Mouse (Mus musculus): ENCODE measurements at regions not wholly inside any gene's neighbourhood (a gene's known extent, or its start where the extent isn't known, plus 50 kb on each side); places are given as distances from the start of the nearest gene placed in this dataset.

GRCm38 (mm10) chr10:8980568-8980967, 94.7 kb upstream of the Sash1 start:
- Histone ChIP-seq H3K4me3 (replicated peaks) (no peak overlapping the region), H3K9me3 (replicated peaks) (no peaks in the 10 kb centered on the region), H3K27ac (replicated peaks) (0 out of 2 replicates have a peak overlapping the region, but pooled peaks have one; percentile 22), H3K27me3 (no peaks in the 10 kb centered on the region), H3K36me3 (no peaks in the 10 kb centered on the region), H3K4me1 (no peaks in the 10 kb centered on the region), H3K4me2 (replicated peaks) (no peak overlapping the region), H3K9ac (no peak overlapping the region)
- WGBS, result 49% methylated on average over 1 of the region's 1 CpGs
- no peak for ATAC-seq (ENCODE audit: insufficient number of reproducible peaks, low FRiP score, low TSS enrichment, low read depth)

DNA sequence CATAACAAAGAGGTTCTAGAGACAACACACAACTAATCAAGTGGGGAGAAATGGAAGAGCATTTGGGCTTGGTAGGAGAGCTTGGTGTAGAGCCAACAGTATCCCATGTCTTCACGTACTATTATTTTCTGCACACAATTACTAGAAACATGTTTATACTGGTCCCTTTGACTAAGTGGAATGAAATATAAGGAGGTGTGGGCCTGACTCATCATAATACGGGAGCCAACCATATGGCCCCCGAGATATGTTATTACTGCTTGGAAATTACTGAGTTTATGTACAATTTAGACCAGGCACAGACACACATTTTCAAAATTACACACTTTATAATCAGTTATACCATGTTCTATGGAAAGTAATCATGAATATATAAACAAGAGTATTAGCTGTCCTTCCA, 92.7 kb upstream of the Sash1 start:
- ATAC-seq (ENCODE audit: insufficient number of reproducible peaks, low FRiP score, low TSS enrichment, low read depth), result peak; percentile 58; the same call in 1 of the 2 replicates
- Histone ChIP-seq H3K36me3 (no peaks in the 10 kb centered on the region), H3K4me3 (replicated peaks) (no peak overlapping the region), H3K27ac (replicated peaks) (0 out of 2 replicates have a peak overlapping the region, but pooled peaks have one; percentile 14), H3K4me2 (replicated peaks) (no peak overlapping the region), H3K9ac (no peak overlapping the region), H3K27me3 (no peaks in the 10 kb centered on the region), H3K9me3 (replicated peaks) (no peaks in the 10 kb centered on the region), H3K4me1 (no peaks in the 10 kb centered on the region)
- 35% methylated on average over 3 of the region's 3 CpGs for WGBS

DNA sequence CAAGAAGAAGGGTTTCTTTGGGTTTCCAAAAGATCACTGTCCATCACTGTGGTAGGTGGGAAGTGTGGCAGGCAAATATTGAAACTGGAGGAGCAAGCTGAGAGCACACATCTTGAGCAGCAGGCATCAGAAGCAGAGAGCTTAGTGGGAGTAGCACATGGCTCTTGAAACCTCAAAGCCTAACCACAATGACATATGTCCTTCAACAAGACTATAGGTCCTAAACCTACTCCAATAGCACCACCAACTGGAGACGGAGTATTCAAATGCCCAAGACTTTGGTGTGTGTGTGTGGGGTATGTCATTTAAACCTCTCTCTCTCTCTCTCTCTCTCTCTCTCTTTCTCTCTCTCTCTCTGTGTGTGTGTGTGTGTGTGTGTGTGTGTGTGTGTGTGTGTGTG, 88.1 kb upstream of the Sash1 start:
- WGBS, result 29% methylated on average over 1 of the region's 1 CpGs
- no peak overlapping the region for H3K4me2 ChIP-seq (replicated peaks)
- ATAC-seq (ENCODE audit: insufficient number of reproducible peaks, low FRiP score, low TSS enrichment, low read depth), result no peak
- no peak overlapping the region for H3K9ac ChIP-seq
- H3K27ac ChIP-seq (replicated peaks), result no peak overlapping the region
- H3K36me3 ChIP-seq, result no peaks in the 10 kb centered on the region
- H3K9me3 ChIP-seq (replicated peaks), result no peaks in the 10 kb centered on the region
- no peaks in the 10 kb centered on the region for H3K27me3 ChIP-seq
- H3K4me1 ChIP-seq, result peaks cover 11% of the 10 kb centered on the region
- no peak overlapping the region for H3K4me3 ChIP-seq (replicated peaks)

DNA sequence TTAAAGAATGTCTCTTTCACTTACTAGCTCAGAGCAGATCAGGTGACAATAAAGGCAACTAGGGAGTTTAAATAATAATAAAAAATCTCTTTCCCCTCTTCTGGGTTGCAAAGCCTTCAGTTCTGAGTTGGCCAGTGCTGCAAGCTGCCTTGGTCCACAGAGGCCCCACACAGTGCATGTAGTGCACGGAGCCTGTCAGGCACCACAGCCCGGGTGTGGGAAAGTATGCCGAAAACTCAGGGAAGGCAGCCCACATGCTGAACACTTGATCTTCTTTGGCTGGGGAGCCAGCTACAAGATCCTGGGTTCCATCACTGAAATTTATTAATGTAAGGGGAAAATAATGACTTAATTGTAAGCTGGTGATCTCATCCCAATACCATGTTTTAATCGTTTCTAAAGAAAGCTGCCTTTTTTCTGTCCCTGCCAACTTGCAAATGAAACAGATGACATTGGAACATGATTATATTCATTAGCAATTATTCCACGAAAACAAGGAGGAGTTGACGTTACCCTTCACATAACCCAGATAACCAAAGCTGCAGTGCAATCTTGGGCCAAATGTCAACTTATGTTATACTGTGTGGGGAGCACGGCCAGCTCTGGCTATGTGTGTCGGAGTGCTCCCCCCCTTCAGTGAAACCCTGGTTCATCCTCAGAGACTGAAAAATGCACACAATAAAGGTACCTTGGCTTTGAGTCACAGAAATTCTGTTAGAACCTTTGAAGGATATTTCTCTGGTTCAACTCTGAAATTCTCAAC, 87.1 kb upstream of the Sash1 start:
- H3K4me3 ChIP-seq (replicated peaks), result no peak overlapping the region
- WGBS, result 39% methylated on average over 8 of the region's 8 CpGs
- peaks cover 20% of the 10 kb centered on the region for H3K4me1 ChIP-seq
- no peaks in the 10 kb centered on the region for H3K27me3 ChIP-seq
- H3K4me2 ChIP-seq (replicated peaks), result no peak overlapping the region
- no peaks in the 10 kb centered on the region for H3K9me3 ChIP-seq (replicated peaks)
- no peaks in the 10 kb centered on the region for H3K36me3 ChIP-seq
- ATAC-seq (ENCODE audit: insufficient number of reproducible peaks, low FRiP score, low TSS enrichment, low read depth), result peak; percentile 73
- peak overlapping the region; percentile 55 for H3K27ac ChIP-seq (replicated peaks)
- no peak overlapping the region for H3K9ac ChIP-seq

GRCm38 (mm10) chr10:8970807-8971206, 84.9 kb upstream of the Sash1 start:
- Histone ChIP-seq H3K36me3 (no peaks in the 10 kb centered on the region), H3K4me1 (peaks cover 20% of the 10 kb centered on the region), H3K27ac (replicated peaks) (no peak overlapping the region), H3K9ac (no peak overlapping the region), H3K9me3 (replicated peaks) (no peaks in the 10 kb centered on the region), H3K27me3 (no peaks in the 10 kb centered on the region), H3K4me2 (replicated peaks) (no peak overlapping the region), H3K4me3 (replicated peaks) (no peak overlapping the region)
- ATAC-seq (ENCODE audit: insufficient number of reproducible peaks, low FRiP score, low TSS enrichment, low read depth), result no peak
- WGBS, result 64% methylated on average over 3 of the region's 3 CpGs

DNA sequence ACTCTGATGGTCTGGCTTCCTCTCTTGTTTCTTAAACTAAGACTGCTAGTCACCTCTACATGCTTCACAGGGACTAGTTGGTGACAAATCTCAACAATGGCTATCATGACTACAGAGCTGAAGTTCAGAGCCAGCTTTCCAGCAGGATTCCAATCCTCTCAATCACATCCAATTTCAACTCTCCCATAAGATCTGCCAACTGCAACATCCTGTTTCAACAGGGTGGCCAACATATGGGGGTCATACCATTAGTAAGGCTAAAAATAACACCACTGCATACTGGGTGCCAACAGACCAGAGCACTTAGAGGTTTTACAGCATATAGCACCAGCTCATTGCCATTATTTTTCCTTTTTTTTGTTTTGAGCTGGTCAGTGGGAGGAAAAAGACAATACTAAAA, 83.7 kb upstream of the Sash1 start:
- ATAC-seq (ENCODE audit: insufficient number of reproducible peaks, low FRiP score, low TSS enrichment, low read depth), result no peak
- Histone ChIP-seq H3K27me3 (no peaks in the 10 kb centered on the region), H3K9ac (no peak overlapping the region), H3K4me1 (peaks cover 20% of the 10 kb centered on the region), H3K36me3 (no peaks in the 10 kb centered on the region), H3K4me3 (replicated peaks) (no peak overlapping the region), H3K4me2 (replicated peaks) (no peak overlapping the region), H3K9me3 (replicated peaks) (no peaks in the 10 kb centered on the region), H3K27ac (replicated peaks) (no peak overlapping the region)

DNA sequence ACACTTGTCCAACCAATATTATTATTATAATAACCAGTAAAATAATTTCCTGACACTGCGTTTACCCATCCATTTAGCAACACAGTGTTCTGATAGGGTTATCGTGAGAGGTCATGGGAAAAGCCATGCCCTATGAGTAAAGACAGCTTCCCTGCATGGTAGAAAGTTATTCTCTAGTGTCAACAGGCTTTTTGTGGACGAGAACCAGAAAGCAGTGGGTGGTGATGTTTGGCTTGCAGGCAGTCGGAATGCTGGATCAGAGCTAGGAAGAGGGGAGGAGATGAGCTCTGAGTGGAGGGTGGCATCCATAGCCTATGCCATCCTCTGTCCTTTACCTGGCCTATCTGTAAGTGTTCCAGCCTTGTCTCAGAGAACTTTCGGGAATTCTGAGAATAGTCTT, 83.1 kb upstream of the Sash1 start:
- Histone ChIP-seq H3K36me3 (no peaks in the 10 kb centered on the region), H3K27ac (replicated peaks) (0 out of 2 replicates have a peak overlapping the region, but pooled peaks have one; percentile 12)

DNA sequence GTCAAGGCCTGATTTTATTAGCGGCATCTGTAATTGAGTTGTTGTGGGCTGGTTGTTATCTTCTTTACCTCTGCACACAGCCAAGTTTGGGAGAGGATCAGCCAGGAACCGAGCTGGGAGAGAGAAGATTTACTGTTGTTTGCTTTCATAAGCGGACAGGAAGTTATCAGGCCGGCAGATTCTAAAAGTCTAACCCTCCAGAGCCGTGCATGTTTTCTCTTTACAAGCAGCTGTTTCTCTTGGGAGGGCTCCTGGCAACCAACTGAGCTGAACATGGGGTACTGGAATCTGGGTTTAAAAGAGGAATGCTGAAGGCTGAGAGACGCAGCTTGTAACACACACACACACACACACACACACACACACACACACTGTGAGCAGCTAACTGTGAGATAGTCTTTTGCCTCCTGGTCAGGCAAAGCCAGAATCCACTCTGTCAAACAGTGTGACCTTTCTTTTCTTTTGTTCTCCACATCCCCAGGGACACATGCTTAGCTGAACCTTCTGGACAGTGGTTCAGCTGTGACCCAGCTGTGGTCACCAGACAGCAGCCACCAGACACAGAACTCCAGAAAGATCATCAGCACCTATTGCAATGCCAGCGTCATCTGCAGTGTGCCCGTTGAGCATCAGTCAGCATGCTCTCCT, 82.5 kb upstream of the Sash1 start:
- Histone ChIP-seq H3K4me2 (replicated peaks) (no peak overlapping the region), H3K27ac (replicated peaks) (peak overlapping the region; percentile 28; the same call in 1 of the 2 replicates), H3K9me3 (replicated peaks) (no peaks in the 10 kb centered on the region), H3K4me1 (peaks cover 20% of the 10 kb centered on the region), H3K27me3 (no peaks in the 10 kb centered on the region), H3K36me3 (no peaks in the 10 kb centered on the region), H3K9ac (no peak overlapping the region), H3K4me3 (replicated peaks) (no peak overlapping the region)
- no peak; the same call in 1 of the 2 replicates for ATAC-seq (ENCODE audit: insufficient number of reproducible peaks, low FRiP score, low TSS enrichment, low read depth)
- WGBS, result 29% methylated on average over 8 of the region's 8 CpGs

More for the DNA sequence above, 83.1 kb upstream of the Sash1 start:
- Histone ChIP-seq H3K4me3 (replicated peaks) (no peak overlapping the region), H3K9ac (no peak overlapping the region), H3K4me2 (replicated peaks) (no peak overlapping the region), H3K9me3 (replicated peaks) (no peaks in the 10 kb centered on the region), H3K4me1 (peaks cover 20% of the 10 kb centered on the region), H3K27me3 (no peaks in the 10 kb centered on the region)
- no peak for ATAC-seq (ENCODE audit: insufficient number of reproducible peaks, low FRiP score, low TSS enrichment, low read depth)
- 81% methylated on average over 5 of the region's 5 CpGs for WGBS

GRCm38 (mm10) chr10:8962921-8963320, 77.1 kb upstream of the Sash1 start:
- Histone ChIP-seq H3K9me3 (replicated peaks) (no peaks in the 10 kb centered on the region), H3K4me3 (replicated peaks) (no peak overlapping the region), H3K27ac (replicated peaks) (no peak overlapping the region), H3K9ac (no peak overlapping the region), H3K4me2 (replicated peaks) (no peak overlapping the region), H3K4me1 (peaks cover 11% of the 10 kb centered on the region), H3K36me3 (no peaks in the 10 kb centered on the region), H3K27me3 (no peaks in the 10 kb centered on the region)
- ATAC-seq (ENCODE audit: insufficient number of reproducible peaks, low FRiP score, low TSS enrichment, low read depth), result no peak
- WGBS, result 73% methylated on average over 5 of the region's 5 CpGs

DNA sequence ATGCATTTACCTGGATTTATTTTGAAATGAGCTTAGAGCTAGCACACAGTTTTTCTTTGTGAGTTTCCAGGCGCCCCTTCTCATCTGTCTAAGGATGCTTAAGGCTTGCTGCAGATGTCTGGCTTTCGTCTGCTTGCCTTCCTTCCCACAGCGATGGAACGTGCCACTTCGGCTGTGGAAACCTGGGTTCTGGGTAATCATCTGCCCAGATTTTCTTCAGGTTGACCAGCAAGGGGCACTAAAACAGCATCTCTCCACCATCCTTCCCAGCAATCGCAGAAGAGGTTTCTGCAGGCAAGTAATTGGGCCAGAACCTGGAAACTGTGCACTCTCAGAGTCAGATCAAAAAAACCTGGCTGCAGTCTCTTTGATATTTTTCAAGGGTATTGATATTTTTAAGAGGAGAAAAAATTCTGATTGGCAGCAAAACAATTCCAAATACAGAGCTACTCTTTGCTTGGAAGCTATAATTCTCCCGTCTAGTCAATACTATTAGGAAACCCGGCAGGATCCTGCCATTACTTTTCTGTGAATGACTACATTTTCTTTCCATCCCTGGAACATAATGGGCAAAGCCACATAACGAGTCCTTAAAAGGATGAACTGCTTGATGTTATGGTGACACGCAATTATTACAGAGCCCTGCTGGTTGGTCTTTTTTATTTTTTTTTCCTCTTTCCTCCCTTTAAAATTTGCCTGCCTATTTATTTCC, 75.2 kb upstream of the Sash1 start:
- no peak overlapping the region for H3K27ac ChIP-seq (replicated peaks)
- H3K9ac ChIP-seq, result no peak overlapping the region
- no peaks in the 10 kb centered on the region for H3K27me3 ChIP-seq
- H3K4me3 ChIP-seq (replicated peaks), result no peak overlapping the region
- ATAC-seq (ENCODE audit: insufficient number of reproducible peaks, low FRiP score, low TSS enrichment, low read depth), result no peak
- no peak overlapping the region for H3K4me2 ChIP-seq (replicated peaks)
- no peaks in the 10 kb centered on the region for H3K36me3 ChIP-seq
- no peaks in the 10 kb centered on the region for H3K9me3 ChIP-seq (replicated peaks)
- peaks cover 11% of the 10 kb centered on the region for H3K4me1 ChIP-seq
- 47% methylated on average over 10 of the region's 10 CpGs for WGBS

GRCm38 (mm10) chr10:8960275-8960960, 74.5 kb upstream of the Sash1 start:
- no peak; the same call in 1 of the 2 replicates for ATAC-seq (ENCODE audit: insufficient number of reproducible peaks, low FRiP score, low TSS enrichment, low read depth)
- no peak overlapping the region for H3K4me2 ChIP-seq (replicated peaks)

More at GRCm38 (mm10) chr10:8960275-8960960, 74.5 kb upstream of the Sash1 start:
- no peak overlapping the region for H3K4me3 ChIP-seq (replicated peaks)
- 41% methylated on average over 9 of the region's 9 CpGs for WGBS
- H3K27me3 ChIP-seq, result no peaks in the 10 kb centered on the region
- peak overlapping the region; percentile 44 for H3K27ac ChIP-seq (replicated peaks)
- H3K4me1 ChIP-seq, result peaks cover 11% of the 10 kb centered on the region
- H3K9me3 ChIP-seq (replicated peaks), result no peaks in the 10 kb centered on the region
- H3K36me3 ChIP-seq, result no peaks in the 10 kb centered on the region
- no peak overlapping the region for H3K9ac ChIP-seq

Data from embryonic facial prominence, embryonic 15.5 days (tissue).